Mouse (Mus musculus) embryonic stem cell, embryonic (primary cell): Measurements from ENCODE around the gene Hes7.

Experiments
- CTCF ChIA-PET, 4 experiments: fragments of 300-600 bp in 2 of 4; fragments of 350-600 bp in 2 of 4; sonication (Branson Sonifier 250); formaldehyde crosslinking; loops; one replicate each; lab custom pipeline; 2022; ENCODE audit warnings: inconsistent platforms in 2 of 4; lab: Charles Lee
- POLR2A ChIA-PET, 4 experiments: fragments of 300-600 bp in 2 of 4; fragments of 350-600 bp in 2 of 4; sonication (Branson Sonifier 250); formaldehyde crosslinking; loops; one replicate each; lab custom pipeline; 2022; ENCODE audit warnings: antibody characterized with exemption in 4 of 4, inconsistent platforms in 1 of 4; lab: Charles Lee

Hes7 gene

GRCm38 (mm10) chr11:69080102-69080854, 39.9 kb upstream of the Hes7 start:
- POLR2A ChIA-PET: interaction anchor here in 3 of 4 experiments (0.5 to 13.3 kb wide), 27 partner anchors 7 to 913 kb away, joined by 3 to 547 read pairs (median 4); partner anchors contain the start of genes Borcs6 (in 2 of the 3), Per1 (in 2 of the 3), Vamp2 (in 2 of the 3) and 9130213A22Rik (in 1 of the 3)
- CTCF ChIA-PET: interaction anchor here (0.6 to 2.6 kb wide), 12 partner anchors 12 to 871 kb away, joined by 3 to 9 read pairs (median 3); partner anchors contain the start of gene Borcs6 (in 1 of the 4)

- POLR2A ChIA-PET: interaction anchor here in 3 of 4 experiments (0.6 to 13.3 kb wide), 21 partner anchors 8 to 913 kb away, joined by 3 to 547 read pairs (median 5); partner anchors contain the start of genes Borcs6 (in 2 of the 3), Per1 (in 2 of the 3), Vamp2 (in 2 of the 3) and 9130213A22Rik (in 1 of the 3)
- CTCF ChIA-PET: interaction anchor here (0.6 to 2.6 kb wide), 10 partner anchors 11 to 91 kb away, joined by 3 to 9 read pairs (median 3); partner anchors contain the start of gene Borcs6 (in 1 of the 4)
Measured at GRCm38 (mm10) chr11:69080855-69081222, 39.4 kb upstream of the Hes7 start.

- POLR2A ChIA-PET: interaction anchor here in 3 of 4 experiments (1.4 to 13.3 kb wide), 12 partner anchors 8 to 40 kb away, joined by 3 to 547 read pairs (median 14); partner anchors contain the start of genes Borcs6 (in 2 of the 3), Per1 (in 2 of the 3), Vamp2 (in 2 of the 3) and 9130213A22Rik (in 1 of the 3)
- CTCF ChIA-PET: interaction anchor here in 1 of 4 experiments (2.6 kb wide), 1 partner anchor 14 kb away, joined by 9 read pairs; no protein-coding TSS in a partner anchor
Measured at GRCm38 (mm10) chr11:69081613-69082012, 38.6 kb upstream of the Hes7 start.

DNA sequence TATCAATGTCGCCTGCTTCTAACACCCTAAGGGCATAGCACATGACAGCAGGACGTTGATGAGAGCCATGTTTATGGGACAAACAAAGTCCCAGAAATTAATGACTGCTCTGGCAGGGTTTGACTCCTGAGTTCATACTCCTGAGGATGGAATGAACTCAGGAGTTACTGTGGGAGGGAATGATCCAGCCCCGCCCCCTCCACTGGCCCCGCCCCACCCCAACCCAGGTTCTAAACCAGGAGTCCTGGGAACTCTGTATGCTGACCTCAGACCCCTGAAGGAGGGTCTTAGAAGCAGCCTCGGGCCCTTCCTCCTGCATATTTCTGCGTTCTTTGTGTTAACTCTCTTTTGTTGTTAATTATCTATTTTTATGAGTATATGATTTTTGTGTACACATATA, 34.6 kb upstream of the Hes7 start:
- ChIA-PET CTCF (no interaction called here), POLR2A (interaction anchor here (0.5 to 19.7 kb wide), 9 partner anchors 9 to 576 kb away, joined by 3 to 547 read pairs (median 15); partner anchors contain the start of genes Tmem107 (in 2 of the 4), 9130213A22Rik (in 1 of the 4), Hes7 (in 1 of the 4) and Per1 (in 1 of the 4))

DNA sequence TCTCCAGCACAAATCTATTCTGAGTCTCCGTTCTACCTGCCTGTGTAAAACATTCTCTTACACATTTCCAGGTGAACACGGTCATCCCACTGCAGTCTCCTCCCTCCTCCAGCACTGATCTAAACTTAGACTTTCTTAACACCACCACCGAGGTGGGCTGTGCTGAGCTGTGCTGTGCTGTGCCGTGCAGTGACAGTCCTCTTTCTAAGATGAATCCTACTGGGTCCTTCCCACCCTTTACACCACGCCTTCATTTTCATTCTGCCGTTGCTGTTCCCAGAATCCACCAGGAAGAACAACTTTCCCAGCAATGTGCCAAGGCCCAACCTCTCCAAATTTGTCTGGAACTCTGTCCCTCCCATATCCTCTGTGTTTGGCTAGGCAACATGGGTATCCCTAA, 33.8 kb upstream of the Hes7 start:
- POLR2A ChIA-PET: interaction anchor here in 3 of 4 experiments (1.1 to 19.7 kb wide), 15 partner anchors 9 to 36 kb away, joined by 4 to 547 read pairs (median 10); partner anchors contain the start of genes Tmem107 (in 3 of the 3), 9130213A22Rik (in 2 of the 3), Borcs6 (in 1 of the 3) and Hes7 (in 1 of the 3)

GRCm38 (mm10) chr11:69087082-69087481, 33.1 kb upstream of the Hes7 start:
- CTCF ChIA-PET: interaction anchor here in 3 of 4 experiments (0.6 to 1.3 kb wide), 8 partner anchors 11 to 509 kb away, joined by 3 to 5 read pairs (median 4); no protein-coding TSS in a partner anchor

More for the DNA sequence above, 33.8 kb upstream of the Hes7 start:
- CTCF ChIA-PET: interaction anchor here in 1 of 4 experiments (1.2 kb wide), 2 partner anchors 13 to 38 kb away, joined by 3 to 4 read pairs; no protein-coding TSS in a partner anchor

DNA sequence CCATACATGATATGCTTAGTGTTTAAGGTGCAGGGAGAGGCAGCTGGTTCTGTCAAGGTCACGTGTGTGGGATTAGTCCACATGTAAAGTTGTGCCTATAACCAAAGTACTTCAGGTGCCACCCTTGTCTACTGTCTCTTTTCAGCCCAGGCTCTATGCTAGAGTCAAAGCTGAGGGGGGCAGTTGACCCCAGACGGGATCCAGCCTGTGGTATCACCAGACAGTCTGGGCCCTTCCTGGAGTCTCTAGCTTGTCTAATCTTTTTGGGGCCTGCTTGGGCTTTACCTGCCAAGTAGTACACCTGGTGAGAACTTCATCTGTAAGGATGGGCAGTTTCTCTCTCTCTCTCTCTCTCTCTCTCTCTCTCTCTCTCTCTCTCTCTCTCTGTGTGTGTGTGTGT, 32.6 kb upstream of the Hes7 start:
- POLR2A ChIA-PET: interaction anchor here (0.6 to 19.7 kb wide), 26 partner anchors 9 to 525 kb away, joined by 3 to 547 read pairs (median 6); partner anchors contain the start of genes Tmem107 (in 3 of the 4), 9130213A22Rik (in 2 of the 4), Borcs6 (in 2 of the 4) and Hes7 (in 1 of the 4)
- CTCF ChIA-PET: interaction anchor here in 3 of 4 experiments (0.6 to 1.3 kb wide), 7 partner anchors 11 to 509 kb away, joined by 3 to 4 read pairs (median 4); no protein-coding TSS in a partner anchor

More at GRCm38 (mm10) chr11:69087082-69087481, 33.1 kb upstream of the Hes7 start:
- POLR2A ChIA-PET: interaction anchor here (0.6 to 19.7 kb wide), 24 partner anchors 8 to 526 kb away, joined by 3 to 547 read pairs (median 7); partner anchors contain the start of genes Tmem107 (in 3 of the 4), 9130213A22Rik (in 2 of the 4), Borcs6 (in 2 of the 4) and Hes7 (in 1 of the 4)

DNA sequence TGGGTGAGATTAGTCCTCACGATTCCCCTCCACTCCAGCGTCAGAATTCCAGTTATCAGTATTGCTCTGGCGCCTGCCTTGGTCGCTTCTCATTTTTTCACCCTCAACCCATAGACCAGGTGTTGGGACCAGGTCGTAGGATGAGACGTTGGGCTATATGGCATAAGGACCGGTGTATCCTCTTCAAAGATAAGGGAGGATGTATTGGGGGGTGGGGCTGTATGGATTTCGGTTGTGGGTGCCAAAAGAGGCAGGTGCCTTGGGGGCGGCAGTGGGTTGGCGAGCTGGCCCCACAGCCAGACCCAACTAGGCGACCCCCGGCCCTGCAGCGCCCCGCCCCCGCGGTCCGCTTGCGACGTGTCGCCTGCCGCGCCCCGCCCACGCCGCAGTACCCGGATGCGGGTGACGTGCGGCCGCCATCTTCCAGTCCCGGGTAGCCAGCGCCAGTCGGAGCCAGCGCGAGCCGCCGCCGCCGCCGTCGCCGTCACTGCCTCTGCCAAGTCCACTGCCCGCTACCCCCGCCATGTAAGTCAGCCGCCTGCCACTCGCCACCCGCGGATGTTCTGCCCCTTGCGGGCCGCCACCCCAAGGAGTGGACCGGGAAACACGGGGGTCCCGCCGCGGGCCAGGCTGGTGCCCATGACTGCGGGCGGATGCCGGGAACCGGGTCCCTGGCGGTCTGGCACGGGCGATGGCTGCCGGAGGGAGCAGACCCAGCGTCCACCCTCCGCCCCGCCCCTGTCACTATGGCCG, 31.9 kb upstream of the Hes7 start, which contains the start of gene Vamp2:
Gene Vamp2, plus strand, starts transcription at position 388 of the 753 bp plus-strand sequence.
- ChIA-PET CTCF (interaction anchor here in 1 of 4 experiments (1.3 kb wide), 1 partner anchor 12 kb away, joined by 3 read pairs; no protein-coding TSS in a partner anchor), POLR2A (interaction anchor here (0.6 to 19.7 kb wide), 21 partner anchors 9 to 329 kb away, joined by 3 to 547 read pairs (median 7); partner anchors contain the start of genes Tmem107 (in 3 of the 4), 9130213A22Rik (in 2 of the 4), Borcs6 (in 2 of the 4) and Hes7 (in 1 of the 4))

- ChIA-PET CTCF (interaction anchor here in 1 of 4 experiments (1.0 kb wide), 1 partner anchor 22 kb away, joined by 3 read pairs; no protein-coding TSS in a partner anchor), POLR2A (interaction anchor here in 3 of 4 experiments (0.6 to 19.7 kb wide), 13 partner anchors 10 to 146 kb away, joined by 3 to 547 read pairs (median 10); partner anchors contain the start of genes Borcs6 (in 2 of the 3), Tmem107 (in 2 of the 3), 9130213A22Rik (in 1 of the 3) and Hes7 (in 1 of the 3))
Measured at GRCm38 (mm10) chr11:69088856-69089615, 31.2 kb upstream of the Hes7 start.

GRCm38 (mm10) chr11:69089616-69090290, 30.5 kb upstream of the Hes7 start:
- ChIA-PET POLR2A (interaction anchor here in 3 of 4 experiments (0.7 to 19.7 kb wide), 6 partner anchors 9 to 145 kb away, joined by 3 to 547 read pairs (median 138); partner anchors contain the start of genes Tmem107 (in 2 of the 3), 9130213A22Rik (in 1 of the 3) and Hes7 (in 1 of the 3)), CTCF (interaction anchor here in 1 of 4 experiments (1.0 kb wide), 1 partner anchor 23 kb away, joined by 3 read pairs; no protein-coding TSS in a partner anchor)

GRCm38 (mm10) chr11:69090367-69090766, 29.8 kb upstream of the Hes7 start:
- POLR2A ChIA-PET: interaction anchor here in 3 of 4 experiments (0.9 to 19.7 kb wide), 5 partner anchors 14 to 508 kb away, joined by 3 to 547 read pairs (median 269); partner anchors contain the start of genes Tmem107 (in 3 of the 3), 9130213A22Rik (in 1 of the 3) and Hes7 (in 1 of the 3)
- CTCF ChIA-PET: interaction anchor here in 1 of 4 experiments (1.3 kb wide), 1 partner anchor 43 kb away, joined by 3 read pairs; no protein-coding TSS in a partner anchor

DNA sequence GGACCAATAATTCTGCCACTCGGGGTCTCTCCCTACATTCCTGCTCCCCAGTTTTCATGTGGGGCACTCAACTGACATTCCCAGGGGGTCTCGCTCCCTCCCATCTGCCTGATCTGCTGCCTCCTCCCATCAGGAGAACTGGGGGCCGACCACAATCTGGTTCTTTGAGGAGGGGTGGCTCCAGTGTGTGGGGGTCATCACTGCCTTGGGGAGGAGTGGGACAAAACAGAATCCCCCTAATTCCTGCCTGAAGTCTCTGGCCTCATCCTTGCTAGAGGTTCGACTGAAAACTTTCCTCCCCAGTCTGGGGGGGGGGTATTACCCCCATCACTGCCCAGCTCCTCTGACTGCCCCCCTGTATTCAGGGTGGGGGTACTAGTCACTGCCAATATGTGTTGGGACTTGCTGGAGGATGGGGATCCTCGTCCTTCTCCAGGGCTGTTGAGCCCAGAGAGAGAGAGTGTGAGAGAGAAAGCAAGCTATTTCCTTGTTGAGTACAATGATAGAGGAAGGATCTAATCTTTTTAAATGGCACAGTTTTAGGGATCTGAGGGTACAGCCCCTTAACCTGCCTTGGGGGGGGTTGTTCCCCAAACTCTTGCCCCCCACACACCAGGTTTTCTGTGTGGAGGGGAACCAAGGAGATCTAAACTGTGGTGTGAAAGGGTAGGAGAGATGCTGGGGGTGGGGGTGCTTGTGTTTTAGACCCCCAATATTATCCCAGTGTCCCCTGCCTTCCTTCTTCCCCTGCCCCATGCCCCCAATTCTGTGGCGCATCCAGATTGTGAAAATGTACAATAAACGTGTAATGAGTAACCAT, 28.4 kb upstream of the Hes7 start:
- ChIA-PET CTCF (interaction anchor here (0.5 to 3.0 kb wide), 19 partner anchors 10 to 231 kb away, joined by 3 to 14 read pairs (median 4); partner anchors contain the start of gene 9130213A22Rik (in 1 of the 4)), POLR2A (interaction anchor here (0.7 to 19.7 kb wide), 15 partner anchors 8 to 67 kb away, joined by 3 to 547 read pairs (median 5); partner anchors contain the start of genes Tmem107 (in 3 of the 4), 9130213A22Rik (in 2 of the 4), Borcs6 (in 1 of the 4) and Hes7 (in 1 of the 4))

- ChIA-PET CTCF (interaction anchor here (0.5 to 3.0 kb wide), 22 partner anchors 9 to 367 kb away, joined by 3 to 14 read pairs (median 4); partner anchors contain the start of genes 9130213A22Rik (in 1 of the 4) and Slc25a35 (in 1 of the 4)), POLR2A (interaction anchor here (0.6 to 19.7 kb wide), 16 partner anchors 10 to 64 kb away, joined by 3 to 547 read pairs (median 5); partner anchors contain the start of genes Tmem107 (in 3 of the 4), 9130213A22Rik (in 2 of the 4), Borcs6 (in 1 of the 4) and Hes7 (in 1 of the 4))
Measured at GRCm38 (mm10) chr11:69092386-69092751, 27.8 kb upstream of the Hes7 start.
